Mouse (Mus musculus): ENCODE results near the gene Vmn2r88.
"Not testable (repeated sequence)": the region's sequence is repeated elsewhere in the genome, so short reads cannot be mapped to it uniquely, and the experiment has no call there.

Vmn2r88 gene

DNA sequence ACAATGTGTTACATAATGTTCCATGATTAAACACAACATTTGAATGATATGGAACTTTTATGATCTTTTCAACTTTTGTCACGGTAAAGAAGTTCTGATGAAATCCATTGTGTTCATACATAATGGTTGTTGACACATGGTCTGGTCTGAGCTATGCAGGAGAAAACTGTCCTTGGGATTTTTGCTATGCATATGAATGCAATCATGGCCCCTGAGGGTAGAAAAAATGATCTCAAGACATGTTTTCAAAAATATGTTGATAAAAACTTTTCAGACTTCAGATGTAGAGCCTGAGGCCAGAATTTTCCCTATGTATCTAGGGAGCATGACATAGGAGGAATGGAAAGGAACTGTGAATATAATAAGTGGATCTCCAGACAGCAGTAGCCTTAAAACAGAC lies at the start of gene Vmn2r88:
TSS of gene Vmn2r88 (plus strand) at position 301 of the 400 bp plus-strand sequence.
- DNase-seq, result no peak

DNA sequence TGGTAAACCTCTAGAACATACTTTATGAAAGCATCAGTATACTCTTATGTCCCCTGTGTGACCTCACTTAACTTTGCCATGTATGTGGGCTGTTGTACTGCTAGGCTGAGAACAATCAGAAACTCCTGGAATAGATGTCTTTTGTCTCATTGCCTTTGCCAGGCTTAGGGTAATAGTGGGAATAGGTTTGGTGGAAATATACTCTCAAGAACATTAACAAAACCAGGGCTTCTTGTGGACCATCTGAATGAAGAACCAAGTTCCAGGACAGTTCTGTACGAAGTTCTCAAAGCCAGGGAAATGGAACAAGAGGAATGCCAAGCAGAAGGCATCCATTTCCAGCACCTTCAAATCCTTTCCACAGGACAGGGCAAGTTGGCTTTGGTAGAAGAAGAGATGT lies 49.2 kb upstream of the Vmn2r88 start, which contains the start of gene Gm7247:
TSS of gene Gm7247 (plus strand) at position 301 of the 400 bp plus-strand sequence.
- DNase-seq, result no peak

DNA sequence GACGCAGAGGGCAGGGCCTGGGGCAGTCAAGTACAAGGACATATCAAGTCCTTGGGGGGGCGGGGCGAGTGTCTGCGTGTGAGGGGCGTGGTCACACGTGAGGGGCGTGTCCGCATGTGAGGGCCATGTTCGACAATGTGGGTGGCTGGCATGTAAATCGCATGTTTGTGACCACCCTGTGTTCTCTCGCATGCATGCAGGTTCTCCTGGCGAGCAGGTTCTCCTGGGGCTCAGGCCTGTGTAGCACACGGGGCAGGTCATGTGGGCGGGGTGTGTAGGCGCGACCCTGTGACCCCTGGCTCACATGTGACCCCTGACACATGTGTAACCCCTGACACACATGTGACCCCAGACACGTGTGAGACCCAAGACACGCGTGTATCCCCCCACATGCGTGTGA lies 27.8 kb upstream of the Vmn2r88 start:
- no peak for DNase-seq

- no peak for DNase-seq
Observed at GRCm38 (mm10) chr14:51384351-51384750, 26.3 kb upstream of the Vmn2r88 start.

DNA sequence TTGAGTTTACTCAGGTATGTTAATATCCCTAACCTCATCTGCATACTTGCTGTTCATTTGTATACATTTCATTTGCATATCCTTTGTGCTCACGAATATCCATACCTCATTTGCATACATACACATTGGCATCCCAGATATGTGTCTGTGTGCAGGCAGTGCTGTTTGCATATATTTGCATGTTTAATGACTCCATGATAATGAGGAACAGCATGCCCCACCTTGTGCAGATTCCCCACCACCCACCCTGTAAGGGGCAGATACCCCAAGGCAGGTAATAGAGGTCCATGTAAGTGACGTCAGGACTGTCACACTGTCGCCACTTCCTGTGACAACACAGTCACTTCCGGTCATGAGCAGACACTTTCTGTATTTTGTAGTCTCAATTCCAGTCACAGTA lies 24.9 kb upstream of the Vmn2r88 start:
- DNase-seq, result no peak

DNA sequence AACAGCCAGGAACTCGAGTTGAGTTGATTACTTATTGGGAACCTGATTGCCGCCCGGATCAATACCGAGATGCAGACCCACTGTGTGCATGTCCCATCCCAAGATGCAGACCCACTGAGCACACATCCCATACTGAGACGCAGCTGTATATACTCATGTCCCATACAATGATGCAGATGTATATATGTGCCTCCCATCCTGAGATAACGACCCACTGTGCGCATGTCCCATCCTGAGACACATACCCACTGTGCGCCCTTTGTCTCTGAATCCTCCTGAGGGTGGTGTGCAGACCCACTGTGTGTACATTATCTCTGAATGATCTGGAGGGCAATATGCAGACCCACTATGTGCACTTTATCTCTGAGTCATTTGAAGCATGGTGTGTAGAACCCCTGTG lies 22.9 kb upstream of the Vmn2r88 start:
- DNase-seq, result no peak

- no peak for DNase-seq
Observed at GRCm38 (mm10) chr14:51388222-51388621, 22.4 kb upstream of the Vmn2r88 start.

GRCm38 (mm10) chr14:51423885-51424284 lies 13.3 kb downstream of the Vmn2r88 start:
- DNase-seq, result no peak

GRCm38 (mm10) chr14:51430138-51430537 lies 19.5 kb downstream of the Vmn2r88 start:
- DNase-seq, result not testable (repeated sequence)

GRCm38 (mm10) chr14:51434546-51434945 lies 23.9 kb downstream of the Vmn2r88 start:
- DNase-seq, result no peak

DNA sequence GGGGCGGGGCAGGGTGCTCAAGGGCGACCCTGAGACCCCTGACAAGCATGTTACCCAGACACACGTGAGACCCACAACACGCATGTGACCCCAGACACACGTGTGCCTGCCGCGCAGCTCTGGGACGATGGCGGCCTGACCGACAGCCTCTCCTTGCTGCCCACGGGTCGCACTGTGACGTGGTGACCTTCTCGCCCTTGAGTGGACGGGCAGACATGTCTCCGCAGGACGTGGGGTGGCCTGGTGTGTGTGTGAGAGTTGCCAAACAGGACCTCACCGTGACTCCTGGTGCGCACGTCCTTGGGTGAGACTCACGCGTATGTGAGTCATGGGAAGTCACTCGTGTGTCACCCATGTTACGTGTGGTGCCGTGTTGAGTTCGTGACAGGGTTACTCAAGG lies 24.4 kb downstream of the Vmn2r88 start:
- no peak for DNase-seq

GRCm38 (mm10) chr14:51438955-51439354 lies 28.3 kb downstream of the Vmn2r88 start:
- DNase-seq, result no peak

- not testable (repeated sequence) for DNase-seq
Observed at GRCm38 (mm10) chr14:51451557-51451956, 40.9 kb downstream of the Vmn2r88 start, which contains the start of gene Vmn2r89. Gene Vmn2r89, plus strand, starts transcription at chr14:51451857.

All from thymus, postnatal 4 days (tissue).